Mouse (Mus musculus) intestine, embryonic 16.5 days (tissue): ENCODE results near the gene Ptrh1. TPM values are rescaled to one million over a fixed set of nuclear protein-coding genes. Genes with fewer than 3 reads are reported as not detected.

Source experiments
- ATAC-seq: fragments of 200-750 bp; cut with Nextera tagmentation; 2 replicates; pipeline ENCODE4 v1.8.0; 2017; ENCODE audit warnings: moderate TSS enrichment, moderate library complexity
- H3K27ac ChIP-seq: fragments of 300-500 bp; sonication (generic); 2 replicates; pipeline ENCODE4 v1.5.1; 2014; ENCODE audit warnings: mild to moderate bottlenecking, low read length
- H3K27me3 ChIP-seq: fragments of 300-500 bp; sonication (generic); replicated peaks from 2 replicates; pipeline ENCODE4 v1.6.1; 2014; ENCODE audit warnings: low read length, control low read depth, mixed read lengths; ENCODE audit not compliant: control insufficient read depth, insufficient read depth
- H3K36me3 ChIP-seq: fragments of 300-500 bp; sonication (generic); 2 replicates; pipeline ENCODE4 v1.6.1; 2014; ENCODE audit warnings: low read length, control low read depth; ENCODE audit not compliant: control insufficient read depth, insufficient read depth
- H3K4me1 ChIP-seq: fragments of 300-500 bp; sonication (generic); 2 replicates; pipeline ENCODE4 v1.6.1; 2014; ENCODE audit warnings: low read length, control low read depth, mixed read lengths; ENCODE audit not compliant: control insufficient read depth, insufficient read depth
- H3K4me2 ChIP-seq: fragments of 300-500 bp; sonication (generic); 2 replicates; pipeline ENCODE4 v1.6.1; 2014; ENCODE audit warnings: low read depth, low read length, control low read depth
- H3K4me3 ChIP-seq: fragments of 300-500 bp; sonication (generic); 2 replicates; pipeline ENCODE4 v1.5.1; 2014; ENCODE audit warnings: mild to moderate bottlenecking, low read length
- H3K9ac ChIP-seq: fragments of 300-500 bp; sonication (generic); 2 replicates; pipeline ENCODE4 v1.6.1; 2014; ENCODE audit warnings: low read depth, low read length
- H3K9me3 ChIP-seq: fragments of 300-500 bp; sonication (generic); 2 replicates; pipeline ENCODE4 v1.6.1; 2016; ENCODE audit warnings: low read length, control low read depth; ENCODE audit not compliant: control insufficient read depth
- WGBS: fragments of 180-500 bp; shearing (Covaris S2); extraction: QIAGEN DNeasy Blood & Tissue Kit; methylation state at CpG from one replicate; pipeline ENCODE4 v1.1.7; 2014; 5-methylcytosine and 5-hydroxymethylcytosine counted together
- polyA plus RNA-seq: library from polyadenylated mRNA; unstranded; fragments of >200 nt; fragmentation: Nextera tagmentation; extraction: Ambion mirVana; gene quantifications from 2 replicates; pipeline ENCODE4 v1.2.1, GENCODE M21; 2015

Ptrh1 gene
- polyA plus RNA-seq, 1 experiment from 2014 or later: 6.3 TPM

DNA sequence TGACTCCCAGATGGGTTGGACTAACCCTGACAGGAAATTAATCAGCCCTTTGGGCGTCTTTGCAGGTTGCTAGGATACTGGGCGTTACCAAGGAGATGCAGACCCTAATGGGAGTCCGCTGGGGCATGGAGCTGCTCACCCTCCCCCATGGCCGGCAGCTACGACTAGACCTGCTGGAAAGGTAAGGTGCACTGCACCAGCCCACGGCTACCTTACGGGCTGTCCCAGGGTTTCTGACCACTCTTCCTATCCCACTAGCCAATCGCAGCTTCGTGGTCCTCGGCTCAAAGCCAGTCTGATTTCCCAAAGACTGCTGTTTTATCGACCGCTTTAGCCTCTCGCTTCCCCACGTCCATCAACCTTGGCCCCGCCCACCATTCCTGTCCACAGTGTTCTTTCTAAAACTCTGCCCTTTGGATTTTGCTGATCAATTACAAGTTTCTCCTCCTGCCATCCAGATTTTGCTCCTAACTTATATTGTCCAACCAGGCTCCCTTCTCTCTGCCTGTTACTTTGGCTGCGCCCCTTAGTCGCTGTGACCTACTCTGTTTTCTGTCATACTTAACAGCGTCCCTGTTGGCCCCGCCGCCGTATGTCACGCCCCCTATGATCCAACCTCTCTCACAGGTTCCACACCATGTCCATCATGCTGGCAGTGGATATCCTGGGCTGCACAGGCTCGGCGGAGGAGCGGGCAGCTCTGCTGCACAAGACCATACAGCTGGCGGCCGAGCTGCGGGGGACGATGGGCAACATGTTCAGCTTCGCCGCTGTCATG, 24.5 kb upstream of the Ptrh1 start:
- H3K36me3 ChIP-seq: peaks cover 3% of the 10 kb centered on the region
- H3K9me3 ChIP-seq: no peaks in the 10 kb centered on the region
- peak overlapping the region; percentile 63 for H3K27ac ChIP-seq
- peak overlapping the region; percentile 55 for H3K4me2 ChIP-seq
- H3K4me3 ChIP-seq: peak overlapping the region; percentile 51
- H3K27me3 ChIP-seq: no peaks in the 10 kb centered on the region
- peak; percentile 94 for ATAC-seq
- H3K9ac ChIP-seq: peak overlapping the region; percentile 57
- WGBS: 16% methylated on average over 31 of the region's 31 CpGs
- peaks cover 7% of the 10 kb centered on the region; the same call in 1 of the 2 replicates for H3K4me1 ChIP-seq

DNA sequence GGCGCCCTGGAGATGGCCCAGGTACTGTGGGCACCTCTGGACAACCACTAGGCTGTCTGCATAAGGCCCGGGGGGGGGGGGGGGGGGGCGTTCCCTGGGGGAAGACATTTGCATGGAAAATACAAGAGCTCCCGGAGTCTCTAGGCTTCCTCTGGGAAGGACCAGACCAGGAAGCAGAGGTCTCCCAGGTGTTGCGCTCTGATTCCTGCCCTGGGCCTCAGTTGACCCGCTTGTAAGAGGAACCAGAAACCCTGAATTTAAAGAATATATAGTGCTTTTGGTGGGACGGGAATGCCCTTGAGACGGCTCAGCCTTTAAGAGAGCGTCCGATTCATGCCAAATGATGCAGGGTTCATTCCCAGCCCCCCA, 23.9 kb upstream of the Ptrh1 start:
- peak; percentile 59 for ATAC-seq
- peaks cover 3% of the 10 kb centered on the region for H3K36me3 ChIP-seq
- WGBS: 31% methylated on average over 9 of the region's 10 CpGs
- peak overlapping the region; percentile 55 for H3K4me2 ChIP-seq
- peak overlapping the region; percentile 51 for H3K4me3 ChIP-seq
- peak overlapping the region; percentile 57 for H3K9ac ChIP-seq
- peaks cover 7% of the 10 kb centered on the region; the same call in 1 of the 2 replicates for H3K4me1 ChIP-seq
- peak overlapping the region; percentile 63 for H3K27ac ChIP-seq
- no peaks in the 10 kb centered on the region for H3K9me3 ChIP-seq
- no peaks in the 10 kb centered on the region for H3K27me3 ChIP-seq

DNA sequence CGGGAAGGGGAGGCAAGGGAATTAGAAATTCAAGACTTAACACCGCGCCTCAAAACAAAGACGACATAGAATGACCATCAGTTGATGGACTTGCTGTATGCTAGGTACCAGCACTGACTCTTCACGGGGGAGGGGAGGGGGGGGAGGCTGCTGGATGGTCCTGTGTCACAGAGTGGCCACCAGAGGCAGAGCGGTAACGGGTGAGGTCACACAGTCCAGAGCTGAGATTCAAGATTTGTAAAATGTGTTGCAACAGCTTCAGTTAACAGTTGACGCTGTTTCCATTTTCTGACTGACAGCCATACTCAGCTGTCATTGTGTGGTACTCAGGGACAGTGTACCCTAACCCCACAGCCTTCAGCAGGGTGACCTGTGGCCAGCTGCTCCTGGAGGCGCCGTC, 23.4 kb upstream of the Ptrh1 start:
- no peak overlapping the region for H3K27ac ChIP-seq
- H3K4me3 ChIP-seq: peak overlapping the region; percentile 51
- 70% methylated on average over 10 of the region's 10 CpGs for WGBS
- no peaks in the 10 kb centered on the region for H3K9me3 ChIP-seq
- no peak for ATAC-seq
- no peaks in the 10 kb centered on the region for H3K27me3 ChIP-seq
- peaks cover 7% of the 10 kb centered on the region; the same call in 1 of the 2 replicates for H3K4me1 ChIP-seq
- no peak overlapping the region for H3K9ac ChIP-seq
- H3K4me2 ChIP-seq: peak overlapping the region; percentile 55
- peaks cover 3% of the 10 kb centered on the region for H3K36me3 ChIP-seq

DNA sequence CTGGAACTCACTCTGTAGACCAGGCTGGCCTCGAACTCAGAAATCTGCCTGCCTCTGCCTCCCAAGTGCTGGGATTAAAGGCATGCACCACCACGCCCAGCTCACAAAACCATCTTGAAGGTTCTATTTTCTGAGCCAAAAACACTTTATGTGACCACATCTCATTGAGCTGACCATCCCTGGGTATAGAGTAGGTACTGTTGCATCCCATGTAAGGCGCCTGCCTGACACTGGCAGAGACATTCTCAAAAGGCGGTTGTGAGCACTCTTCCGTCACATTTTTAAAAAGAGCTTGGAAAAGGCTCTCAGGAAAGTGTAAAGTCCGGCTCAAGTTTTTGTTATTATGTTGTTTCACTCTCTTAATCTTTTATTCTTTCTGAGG, 18.9 kb upstream of the Ptrh1 start:
- peak; percentile 12; the same call in 1 of the 2 replicates for ATAC-seq
- no peaks in the 10 kb centered on the region for H3K9me3 ChIP-seq
- H3K4me1 ChIP-seq: peaks cover 2% of the 10 kb centered on the region; the same call in 1 of the 2 replicates
- 35% methylated on average over 6 of the region's 6 CpGs for WGBS
- no peak overlapping the region for H3K4me3 ChIP-seq
- no peak overlapping the region for H3K27ac ChIP-seq
- H3K4me2 ChIP-seq: no peak overlapping the region
- H3K9ac ChIP-seq: no peak overlapping the region
- H3K36me3 ChIP-seq: peaks cover 11% of the 10 kb centered on the region; the same call in 1 of the 2 replicates
- no peaks in the 10 kb centered on the region for H3K27me3 ChIP-seq

DNA sequence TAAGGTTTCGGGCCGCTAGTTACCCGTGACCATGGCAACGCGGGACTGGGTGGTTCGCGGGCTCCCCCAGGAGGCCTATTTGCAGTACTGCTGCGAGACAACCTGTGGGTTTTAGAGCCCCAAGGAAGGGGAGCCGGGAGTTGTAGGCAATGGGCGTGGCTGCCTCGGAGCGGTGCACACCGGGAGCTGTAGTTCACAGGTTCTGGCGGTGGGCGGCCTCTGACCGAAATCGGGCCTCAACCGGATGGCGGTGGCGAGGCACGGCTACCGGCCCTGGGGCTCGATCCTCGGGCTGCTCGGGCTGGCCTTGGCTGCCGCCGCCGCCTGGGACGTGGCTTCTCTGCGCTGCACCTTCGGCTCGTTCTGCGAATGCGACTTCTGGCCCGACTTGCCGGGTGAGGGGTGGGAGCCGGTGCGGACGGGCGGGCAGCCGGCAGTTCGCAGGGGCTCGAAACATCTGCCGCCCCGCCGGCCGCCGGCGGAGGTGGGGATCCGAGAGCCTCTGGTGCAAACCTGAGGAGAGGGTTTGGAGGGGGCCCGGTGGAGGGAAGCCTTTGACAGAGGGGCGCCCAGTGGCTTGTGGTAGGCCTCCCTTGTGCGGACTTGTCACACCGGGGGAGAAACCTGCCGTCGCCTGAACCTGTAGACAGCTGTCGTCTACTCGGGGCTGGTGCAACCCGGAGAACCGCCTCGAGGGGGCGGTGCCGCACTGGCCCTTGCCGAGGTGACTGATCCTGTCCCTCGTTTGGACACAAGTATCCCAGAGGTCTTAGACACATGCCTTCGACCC, 18.3 kb upstream of the Ptrh1 start, which contains the start of gene Tor2a:
Tor2a (plus strand) TSS at position 179 of the 790 bp plus-strand sequence.
- Histone ChIP-seq H3K36me3 (peaks cover 12% of the 10 kb centered on the region; the same call in 1 of the 2 replicates), H3K27ac (peak within 1 kb of the TSS; percentile 87), H3K4me1 (peaks cover 2% of the 10 kb centered on the region; the same call in 1 of the 2 replicates), H3K4me2 (peak within 1 kb of the TSS; percentile 58), H3K9ac (peak within 1 kb of the TSS; percentile 91), H3K9me3 (no peaks in the 10 kb centered on the region), H3K4me3 (peak within 1 kb of the TSS; percentile 88), H3K27me3 (no peaks in the 10 kb centered on the region)
- under 1% methylated on average over 66 of the region's 66 CpGs for WGBS
- peak; percentile 95 for ATAC-seq

DNA sequence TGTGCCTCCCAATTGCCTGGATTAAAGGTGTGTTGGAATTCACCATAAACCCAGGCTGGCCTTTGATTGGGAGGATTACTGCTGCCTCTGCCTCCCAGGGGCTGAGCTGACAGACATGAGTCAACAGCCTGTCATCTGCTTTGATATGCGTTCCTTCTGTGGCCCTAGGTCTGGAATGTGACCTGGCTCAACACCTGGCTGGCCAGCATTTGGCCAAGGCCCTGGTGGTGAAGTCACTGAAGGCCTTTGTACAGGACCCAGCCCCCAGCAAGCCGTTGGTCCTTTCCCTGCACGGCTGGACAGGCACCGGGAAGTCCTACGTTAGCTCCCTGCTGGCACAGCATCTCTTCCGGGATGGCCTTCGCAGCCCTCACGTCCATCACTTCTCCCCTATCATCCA, 17.1 kb upstream of the Ptrh1 start:
- Histone ChIP-seq H3K4me1 (peaks cover 2% of the 10 kb centered on the region; the same call in 1 of the 2 replicates), H3K27ac (no peak overlapping the region), H3K9ac (peak overlapping the region; percentile 2; the same call in 1 of the 2 replicates), H3K4me2 (no peak overlapping the region), H3K36me3 (peaks cover 9% of the 10 kb centered on the region; the same call in 1 of the 2 replicates), H3K4me3 (no peak overlapping the region), H3K27me3 (no peaks in the 10 kb centered on the region), H3K9me3 (no peaks in the 10 kb centered on the region)
- 67% methylated on average over 8 of the region's 8 CpGs for WGBS
- ATAC-seq: no peak

DNA sequence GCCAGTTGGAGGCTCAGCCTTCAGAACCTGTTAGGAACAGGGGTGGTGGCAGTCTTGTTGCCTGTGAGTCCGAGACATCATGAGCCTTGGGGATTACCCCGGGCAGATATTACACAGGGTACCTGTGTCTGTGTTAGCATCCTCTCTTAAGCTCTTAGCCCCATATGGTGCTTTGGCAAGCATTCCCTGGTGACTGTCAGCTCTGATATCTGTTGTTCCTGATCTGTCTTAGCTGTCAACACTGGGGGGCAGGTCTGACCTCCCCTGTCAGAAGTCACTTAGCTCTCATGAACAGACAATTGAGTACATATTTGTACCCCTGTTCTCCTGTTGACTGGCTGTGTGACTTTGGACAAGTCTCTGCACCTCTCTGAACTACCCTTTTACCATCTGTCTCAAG, 16.6 kb upstream of the Ptrh1 start:
- Histone ChIP-seq H3K36me3 (peaks cover 9% of the 10 kb centered on the region; the same call in 1 of the 2 replicates), H3K4me1 (peaks cover 2% of the 10 kb centered on the region; the same call in 1 of the 2 replicates), H3K9me3 (no peaks in the 10 kb centered on the region), H3K27ac (no peak overlapping the region), H3K4me2 (no peak overlapping the region), H3K27me3 (no peaks in the 10 kb centered on the region), H3K4me3 (no peak overlapping the region), H3K9ac (no peak overlapping the region)
- WGBS: 94% methylated on average over 2 of the region's 2 CpGs
- ATAC-seq: no peak

DNA sequence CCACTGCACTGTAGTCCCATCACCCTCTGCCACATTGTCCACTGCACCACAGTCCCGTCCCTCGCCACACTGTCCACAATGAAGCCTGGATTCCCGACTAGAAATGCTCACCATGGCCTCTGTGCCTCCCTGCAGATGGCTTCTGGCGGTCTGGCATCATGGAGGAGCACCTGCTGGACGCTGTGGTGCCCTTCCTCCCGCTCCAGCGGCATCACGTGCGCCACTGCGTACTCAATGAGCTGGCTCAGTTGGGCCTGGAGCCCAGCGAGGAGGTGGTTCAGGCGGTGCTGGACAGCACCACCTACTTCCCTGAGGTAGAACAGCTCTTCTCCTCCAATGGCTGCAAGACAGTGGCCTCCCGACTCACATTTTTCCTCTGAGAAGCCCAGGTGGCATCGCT, 14.2 kb upstream of the Ptrh1 start:
- Histone ChIP-seq H3K9ac (no peak overlapping the region), H3K4me1 (peaks cover 2% of the 10 kb centered on the region; the same call in 1 of the 2 replicates), H3K36me3 (peaks cover 9% of the 10 kb centered on the region; the same call in 1 of the 2 replicates), H3K9me3 (no peaks in the 10 kb centered on the region), H3K4me3 (no peak overlapping the region), H3K27ac (no peak overlapping the region), H3K27me3 (no peaks in the 10 kb centered on the region), H3K4me2 (no peak overlapping the region)
- WGBS: 87% methylated on average over 14 of the region's 14 CpGs
- no peak for ATAC-seq

DNA sequence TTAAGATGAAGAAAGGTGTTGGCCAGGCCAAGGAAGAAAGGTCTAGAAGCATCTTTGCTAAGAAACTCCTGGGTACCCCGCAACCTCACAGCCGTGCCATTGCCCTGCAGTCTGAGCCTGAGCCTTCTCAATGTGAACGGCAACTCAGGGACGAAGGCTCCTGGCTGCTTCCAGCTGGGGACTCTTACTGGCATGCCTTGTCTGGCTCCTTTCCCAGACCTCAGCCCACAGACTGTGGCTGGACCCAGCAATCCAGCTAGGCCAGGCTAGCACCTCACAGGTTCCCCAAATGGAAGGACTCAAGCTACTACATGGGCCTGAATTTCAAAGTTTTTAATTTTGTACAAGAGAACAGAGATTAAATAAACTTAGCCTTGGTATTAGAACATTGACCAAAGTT, 13.7 kb upstream of the Ptrh1 start:
- Histone ChIP-seq H3K4me1 (peaks cover 2% of the 10 kb centered on the region; the same call in 1 of the 2 replicates), H3K4me2 (no peak overlapping the region), H3K9ac (no peak overlapping the region), H3K9me3 (no peaks in the 10 kb centered on the region), H3K36me3 (peaks cover 9% of the 10 kb centered on the region; the same call in 1 of the 2 replicates), H3K4me3 (no peak overlapping the region), H3K27ac (no peak overlapping the region), H3K27me3 (no peaks in the 10 kb centered on the region)
- ATAC-seq: no peak
- WGBS: 85% methylated on average over 4 of the region's 4 CpGs
